Mouse (Mus musculus) macrophage (primary cell): ENCODE results near the gene Fyb2. TPM values are rescaled to one million over a fixed set of nuclear protein-coding genes. Genes with fewer than 3 reads are reported as not detected.

Experiments
- H3K27ac ChIP-seq: fragments of 350-480 bp; formaldehyde crosslinking; 2 replicates; pipeline ENCODE4 v1.9.0; 2021
- H3K36me3 ChIP-seq: fragments of 350-480 bp; formaldehyde crosslinking; 2 replicates; pipeline ENCODE4 v1.9.0; 2021; ENCODE audit errors: inconsistent target
- H3K4me3 ChIP-seq: fragments of 350-480 bp; formaldehyde crosslinking; 2 replicates; pipeline ENCODE4 v1.9.0; 2021; ENCODE audit errors: inconsistent target
- H3K79me2 ChIP-seq: fragments of 350-480 bp; formaldehyde crosslinking; 2 replicates; pipeline ENCODE4 v1.9.0; 2021; ENCODE audit errors: inconsistent target
- WGBS: methylation state at CpG from one replicate; pipeline ENCODE4 v1.1.7; 2026; ENCODE audit warnings: inconsistent platforms; ENCODE audit not compliant: missing documents; 5-methylcytosine and 5-hydroxymethylcytosine counted together
- polyA plus RNA-seq: library from polyadenylated mRNA; stranded (reverse); fragments of 250-400 nt; gene quantifications from 3 replicates; pipeline ENCODE4 v1.2.4, GENCODE M21; 2018; ENCODE audit warnings: inconsistent platforms

The Fyb2 gene
- polyA plus RNA-seq, 1 experiment from 2014 or later = 0.06 TPM

DNA sequence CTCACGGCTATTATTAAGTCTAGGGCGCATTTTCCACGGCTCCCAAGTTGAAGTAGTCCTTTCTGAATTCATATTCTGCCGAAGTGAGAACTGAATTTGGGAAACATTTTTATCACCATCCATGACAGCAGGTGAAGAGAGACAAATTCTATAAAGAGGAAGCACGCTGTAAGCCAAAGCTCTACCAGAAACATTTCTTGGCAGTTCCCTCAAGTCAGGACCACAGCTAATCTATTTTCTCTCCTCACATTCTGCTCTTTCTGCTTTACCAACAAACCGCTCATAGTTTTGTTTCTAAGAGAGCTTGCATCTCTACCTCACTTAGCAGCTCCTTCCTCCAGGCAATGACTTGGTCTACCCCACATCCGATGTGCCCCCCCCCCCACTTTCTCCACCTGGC is 100.5 kb downstream of the Fyb2 start:
- Histone ChIP-seq H3K36me3 (no peaks in the 10 kb centered on the region), H3K27ac (no peak overlapping the region), H3K79me2 (no peaks in the 10 kb centered on the region), H3K4me3 (no peak overlapping the region)
- WGBS = 82% methylated on average over 7 of the region's 7 CpGs

DNA sequence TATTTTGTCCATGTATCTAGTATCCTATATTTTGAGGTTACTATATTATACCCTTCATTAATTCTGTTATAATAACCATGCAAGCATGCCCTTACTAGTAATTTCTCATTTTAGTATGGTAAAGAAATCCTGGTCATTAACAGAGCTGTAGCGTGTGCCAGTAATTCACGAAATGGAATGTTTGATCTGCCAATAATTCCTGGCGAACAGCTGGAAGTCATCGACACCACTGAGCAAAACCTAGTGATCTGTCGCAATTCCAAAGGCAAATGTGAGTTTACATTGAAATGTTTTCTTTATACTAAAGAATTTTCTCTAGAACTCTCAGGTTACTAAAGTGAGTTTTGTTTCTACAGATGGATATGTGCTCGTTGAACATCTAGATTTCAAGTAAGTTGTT is 102.2 kb downstream of the Fyb2 start:
- Histone ChIP-seq H3K27ac (no peak overlapping the region), H3K79me2 (no peaks in the 10 kb centered on the region), H3K4me3 (no peak overlapping the region), H3K36me3 (no peaks in the 10 kb centered on the region)
- WGBS = 93% methylated on average over 6 of the region's 6 CpGs

DNA sequence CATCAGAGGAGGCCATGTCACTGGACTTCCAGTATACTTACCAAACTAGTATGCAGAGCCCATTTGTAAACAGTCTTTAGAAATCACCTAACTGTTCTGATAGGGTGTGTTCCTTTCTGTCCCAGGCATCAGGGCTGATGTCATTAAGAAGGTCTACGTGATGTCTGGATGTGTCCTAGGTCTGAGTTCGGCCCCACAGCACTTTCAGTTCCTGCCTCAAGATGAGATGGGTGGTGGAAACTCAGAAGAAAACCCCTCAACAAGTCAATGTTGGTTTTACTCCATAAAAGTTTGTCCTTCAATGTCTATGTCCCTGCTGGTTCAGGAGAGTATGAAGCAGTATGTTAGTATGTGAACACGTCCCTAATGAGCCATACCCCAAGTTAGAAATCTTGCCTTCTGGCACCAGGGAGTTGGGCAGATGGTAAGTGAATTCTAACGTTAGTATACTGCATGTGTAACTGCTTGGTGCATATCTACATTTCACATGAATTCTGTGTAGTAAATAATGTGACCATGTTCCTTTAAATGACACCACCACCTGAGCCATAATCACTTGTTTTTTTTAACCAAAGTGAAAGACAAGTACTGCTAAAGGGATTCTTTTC is 102.9 kb downstream of the Fyb2 start:
- Histone ChIP-seq H3K27ac (no peak overlapping the region), H3K79me2 (no peaks in the 10 kb centered on the region), H3K4me3 (no peak overlapping the region), H3K36me3 (no peaks in the 10 kb centered on the region)
- 87% methylated on average over 4 of the region's 4 CpGs for WGBS

DNA sequence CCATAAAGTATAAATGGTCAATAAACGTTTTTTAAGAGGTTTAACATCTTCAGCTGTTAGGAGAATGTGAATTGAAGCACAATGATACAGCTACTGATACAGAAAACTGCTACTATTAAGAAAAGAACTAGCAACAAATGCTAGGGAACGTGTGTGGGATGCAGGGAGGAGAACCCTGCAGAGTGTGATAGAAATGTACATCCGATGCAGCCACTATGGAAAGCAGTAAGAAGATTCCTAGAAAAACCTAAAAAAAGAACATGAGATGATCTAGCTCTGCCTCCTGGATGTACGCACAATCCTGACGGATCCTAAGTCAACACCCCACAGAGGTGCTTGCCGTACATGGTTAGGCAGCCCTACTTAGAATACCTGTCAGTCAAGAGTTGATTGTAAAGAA is 114.0 kb downstream of the Fyb2 start:
- no peak overlapping the region for H3K4me3 ChIP-seq
- H3K27ac ChIP-seq = no peak overlapping the region
- no peaks in the 10 kb centered on the region for H3K79me2 ChIP-seq
- WGBS = 95% methylated on average over 6 of the region's 6 CpGs
- no peaks in the 10 kb centered on the region for H3K36me3 ChIP-seq

DNA sequence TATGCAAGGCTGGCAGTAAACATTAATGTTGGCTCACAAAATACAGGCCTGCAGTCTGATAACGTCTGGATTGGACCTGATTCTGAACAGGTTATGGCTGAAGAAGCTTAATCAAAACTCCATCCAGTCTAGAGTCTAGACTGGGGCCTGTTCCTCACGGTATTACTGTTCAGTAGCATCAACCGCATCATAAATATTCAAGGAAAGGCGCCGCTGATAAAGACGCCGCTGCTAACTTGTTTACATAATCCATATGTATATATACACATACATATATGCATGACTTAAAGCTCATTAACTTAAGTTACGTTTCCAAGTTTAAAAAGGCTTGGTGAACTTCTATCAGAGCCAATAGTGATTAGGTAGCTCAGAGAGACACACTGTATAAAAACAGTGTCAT is 117.8 kb downstream of the Fyb2 start:
- Histone ChIP-seq H3K4me3 (no peak overlapping the region), H3K79me2 (no peaks in the 10 kb centered on the region), H3K36me3 (no peaks in the 10 kb centered on the region), H3K27ac (no peak overlapping the region)
- 96% methylated on average over 8 of the region's 8 CpGs for WGBS

DNA sequence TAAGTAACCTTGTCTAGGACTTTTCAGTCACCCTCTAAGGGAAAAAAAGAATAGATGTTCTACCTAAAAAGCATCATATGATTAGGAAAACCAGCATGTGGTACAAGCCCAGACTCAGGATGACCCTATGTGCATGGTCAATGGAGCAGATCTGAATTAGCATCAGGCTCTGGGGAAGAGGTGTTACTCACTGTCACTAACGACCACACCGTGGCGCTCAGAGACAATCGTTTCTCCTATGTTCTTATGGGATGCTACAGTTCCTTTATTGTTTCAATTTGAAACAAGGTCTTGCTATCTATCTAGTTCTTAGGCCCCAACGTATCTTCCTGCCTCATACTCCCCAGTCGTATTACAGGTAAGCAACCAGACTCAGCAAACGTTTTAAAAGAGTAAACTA is 119.9 kb downstream of the Fyb2 start:
- Histone ChIP-seq H3K4me3 (no peak overlapping the region), H3K27ac (no peak overlapping the region), H3K36me3 (no peaks in the 10 kb centered on the region), H3K79me2 (no peaks in the 10 kb centered on the region)
- 79% methylated on average over 7 of the region's 7 CpGs for WGBS

DNA sequence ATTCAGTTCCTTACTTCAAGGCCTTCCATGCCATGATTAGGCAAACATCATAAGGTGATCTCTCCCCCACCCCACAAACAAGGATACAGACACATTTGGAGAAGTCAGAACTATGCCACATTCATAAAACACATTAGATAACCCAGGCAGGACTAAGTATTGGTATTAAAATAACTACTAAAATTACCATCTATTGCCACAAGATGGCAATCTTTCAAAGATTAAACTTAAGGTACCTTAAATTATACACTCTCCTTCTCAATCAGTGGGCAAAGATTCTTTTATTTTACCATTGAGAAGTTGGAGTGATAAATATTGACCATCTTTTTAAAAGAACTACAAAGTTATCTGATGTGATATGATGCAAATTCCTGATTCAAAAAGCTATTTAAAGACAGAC is 121.0 kb downstream of the Fyb2 start:
- Histone ChIP-seq H3K79me2 (no peaks in the 10 kb centered on the region), H3K27ac (no peak overlapping the region), H3K4me3 (no peak overlapping the region), H3K36me3 (no peaks in the 10 kb centered on the region)

DNA sequence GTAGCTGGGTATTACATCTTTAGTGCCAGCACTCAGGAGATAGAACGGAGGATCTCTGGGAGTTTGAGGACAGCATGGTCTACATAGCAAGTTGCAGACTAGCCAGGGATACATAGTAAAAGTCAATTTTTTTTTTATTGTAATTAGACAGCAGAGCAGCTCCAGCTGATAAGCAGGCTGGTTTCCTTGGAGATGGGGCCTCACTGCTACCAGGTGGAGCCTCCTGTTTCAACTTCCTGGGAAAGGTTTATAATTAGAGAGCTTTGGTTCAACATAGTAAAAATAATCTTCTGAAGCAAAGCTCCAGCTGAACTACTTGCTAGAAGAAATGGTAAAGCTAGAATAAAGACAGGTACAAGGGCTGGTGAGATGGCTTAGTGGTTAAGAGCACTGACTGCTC is 136.8 kb downstream of the Fyb2 start:
- H3K27ac ChIP-seq = no peak overlapping the region
- no peak overlapping the region for H3K4me3 ChIP-seq
- WGBS = 94% methylated on average over 1 of the region's 1 CpGs
- no peaks in the 10 kb centered on the region for H3K79me2 ChIP-seq
- no peaks in the 10 kb centered on the region for H3K36me3 ChIP-seq

DNA sequence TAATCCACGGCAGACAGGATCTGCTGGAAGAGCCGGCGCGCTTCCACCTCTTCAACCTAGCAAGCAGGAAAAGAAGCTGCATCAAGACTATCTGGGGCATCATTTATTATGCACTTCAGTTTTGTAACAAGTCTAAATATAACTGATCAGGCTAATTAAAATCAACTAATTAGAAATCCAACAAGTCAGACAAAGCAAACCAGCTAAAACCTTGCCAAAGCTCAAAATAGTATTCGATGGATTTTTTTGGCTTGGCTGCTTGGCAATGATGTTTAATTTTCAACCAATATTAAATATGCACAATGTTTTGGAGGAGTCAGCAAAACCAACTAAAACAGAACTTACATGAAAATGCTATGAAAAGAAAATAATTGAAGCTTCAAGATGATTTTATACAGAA is 138.0 kb downstream of the Fyb2 start:
- H3K36me3 ChIP-seq = no peaks in the 10 kb centered on the region
- H3K4me3 ChIP-seq = no peak overlapping the region
- WGBS = 97% methylated on average over 5 of the region's 5 CpGs
- H3K79me2 ChIP-seq = no peaks in the 10 kb centered on the region
- H3K27ac ChIP-seq = no peak overlapping the region

Other genes starting within 250 kb of the Fyb2 start
- gene C8b, start 147.1 kb upstream of the Fyb2 start, polyA plus RNA-seq = not detected in 3 replicates
- gene Gm17662, start 56.1 kb upstream of the Fyb2 start, polyA plus RNA-seq = not detected in 3 replicates
- gene C8a, start 37.1 kb upstream of the Fyb2 start, polyA plus RNA-seq = not detected in 3 replicates
- gene Prkaa2, start 196.4 kb downstream of the Fyb2 start, polyA plus RNA-seq = 0.08 to 0.25 TPM (median 0.13 TPM) in 3 replicates
- gene Plpp3, start 243.9 kb downstream of the Fyb2 start, polyA plus RNA-seq = 2.4 to 6.5 TPM (median 2.8 TPM) in 3 replicates